Mouse (Mus musculus) left cerebral cortex, postnatal 14 days (tissue): ENCODE data around the gene Gm884. TPM values are rescaled to one million over a fixed set of nuclear protein-coding genes. Genes with fewer than 3 reads are reported as not detected.
A peak's percentile ranks its signal among the peaks of the same experiment; 100 is the strongest.
"Not testable (repeated sequence)": the region's sequence is repeated elsewhere in the genome, so short reads cannot be mapped to it uniquely, and the experiment has no call there.

Experiments
- DNase-seq, 2 experiments: peaks; one replicate each; pipeline ENCODE4 v3.0.0; 2021 to 2022; ENCODE audit warnings: low spot score in 2 of 2, mixed read lengths in 1 of 2
- intact Hi-C: fragments of 180-260 bp; cut with DNase I; formaldehyde crosslinking; loops from one replicate; pipeline ENCODE4 v1.15.1; 2025
- total RNA-seq, 2 experiments: library from RNA; stranded (reverse); gene quantifications; 2 replicates each; pipeline ENCODE4 v1.2.3; 2021

Gene Gm884
- total RNA-seq, 2 experiments from 2014 or later: 0.04 TPM; not detected in 1

DNA sequence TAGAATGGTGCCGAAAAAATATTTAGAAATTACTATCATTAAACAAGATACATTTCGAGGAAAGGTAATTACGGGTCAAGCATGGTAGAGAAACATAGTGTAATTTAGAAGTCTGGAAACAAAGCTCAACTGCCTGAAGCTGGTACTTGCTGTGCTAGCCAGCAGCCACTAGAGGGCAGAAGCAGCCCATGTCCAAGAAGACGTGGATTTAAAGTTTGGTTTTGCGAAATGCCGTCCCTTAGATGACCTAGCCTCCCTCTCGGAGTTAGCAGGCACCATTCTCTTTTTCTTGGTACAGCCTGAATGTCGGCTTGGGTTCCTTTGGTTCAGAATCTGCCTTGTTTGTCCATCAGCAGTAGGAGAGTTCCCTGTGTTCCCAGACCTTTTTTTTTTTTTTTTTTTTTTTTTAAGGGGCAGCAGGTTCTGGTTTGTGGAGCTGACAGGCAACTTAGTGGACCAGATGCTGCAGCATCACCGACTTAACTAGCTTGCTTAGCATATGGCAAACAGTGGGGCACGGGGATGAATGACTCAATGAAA lies 18.5 kb upstream of the Gm884 start:
- peak; percentile 69 to 80 for DNase-seq
- intact Hi-C loops: loop anchor here (2.0 to 5.0 kb wide), 3 partner anchors 35 to 273 kb away; no protein-coding TSS in a partner anchor

DNA sequence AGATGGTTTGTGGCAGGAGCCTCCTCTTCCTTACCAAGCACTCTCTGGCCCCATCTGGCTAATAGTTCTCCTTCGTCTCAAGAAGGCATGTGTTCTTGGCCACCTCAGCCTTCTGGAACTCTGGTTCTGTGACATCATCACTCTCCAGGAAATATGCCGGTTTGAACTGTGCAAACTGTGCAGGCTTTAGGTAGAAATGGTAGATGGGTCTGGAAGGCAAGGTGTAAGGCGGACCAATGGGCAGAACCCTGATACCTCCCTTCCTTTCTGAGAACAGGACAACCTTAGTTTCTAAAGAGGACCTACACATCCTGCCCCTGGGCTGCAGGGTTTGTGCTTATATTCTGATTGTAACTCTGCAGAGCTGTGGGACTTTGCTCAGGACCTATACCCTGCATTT lies 17.9 kb upstream of the Gm884 start, which contains the start of gene Lyzl6:
TSS of gene Lyzl6 (minus strand) at position 101 of the 400 bp plus-strand sequence.
- intact Hi-C loops: loop anchor here (2.0 to 5.0 kb wide), 3 partner anchors 36 to 274 kb away; no protein-coding TSS in a partner anchor
- DNase-seq: no peak

DNA sequence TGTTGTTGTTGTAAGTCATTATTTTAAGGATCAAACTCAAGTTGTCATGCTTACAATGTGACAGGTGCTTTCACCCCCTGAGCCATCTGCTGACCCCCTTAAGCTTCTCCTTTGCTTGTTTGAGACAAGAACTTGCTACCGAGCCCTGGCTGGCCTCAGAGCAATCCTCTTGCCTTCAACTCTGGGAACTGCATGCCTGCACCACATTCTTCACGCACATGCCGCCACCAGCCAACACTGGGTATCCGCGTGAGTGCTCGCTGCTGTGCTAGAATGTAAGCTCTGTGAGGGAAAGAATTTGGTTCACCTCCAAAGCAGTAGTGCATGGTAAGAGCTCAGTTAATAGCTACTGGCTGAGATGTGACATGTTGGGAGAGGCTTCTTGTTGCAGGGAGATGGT lies 15.3 kb upstream of the Gm884 start:
- intact Hi-C loops: loop anchor here (5.0 kb wide), 1 partner anchor 276 kb away; no protein-coding TSS in a partner anchor
- no peak for DNase-seq

DNA sequence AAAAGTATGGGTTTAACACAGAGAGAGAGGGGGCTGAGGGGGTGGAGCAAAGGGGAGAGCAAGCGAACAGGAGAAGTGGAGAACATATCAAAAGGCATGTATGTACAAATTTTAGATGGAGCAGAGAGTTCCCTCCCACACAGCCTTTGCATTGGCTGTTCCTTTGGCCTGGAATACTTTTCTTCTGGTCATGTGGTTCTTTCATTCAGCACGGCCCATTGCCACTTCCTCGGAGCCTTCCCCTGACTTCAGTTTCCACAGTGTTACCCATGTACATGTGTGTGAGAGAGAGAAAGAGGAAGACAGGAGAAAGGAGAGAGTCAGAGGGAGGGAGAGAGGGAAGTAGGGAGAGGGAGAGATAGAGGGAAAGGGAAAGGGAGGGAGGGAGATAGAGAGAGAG lies 14.5 kb upstream of the Gm884 start:
- intact Hi-C loops: loop anchor here (5.0 kb wide), 1 partner anchor 277 kb away; no protein-coding TSS in a partner anchor
- DNase-seq: no peak

DNA sequence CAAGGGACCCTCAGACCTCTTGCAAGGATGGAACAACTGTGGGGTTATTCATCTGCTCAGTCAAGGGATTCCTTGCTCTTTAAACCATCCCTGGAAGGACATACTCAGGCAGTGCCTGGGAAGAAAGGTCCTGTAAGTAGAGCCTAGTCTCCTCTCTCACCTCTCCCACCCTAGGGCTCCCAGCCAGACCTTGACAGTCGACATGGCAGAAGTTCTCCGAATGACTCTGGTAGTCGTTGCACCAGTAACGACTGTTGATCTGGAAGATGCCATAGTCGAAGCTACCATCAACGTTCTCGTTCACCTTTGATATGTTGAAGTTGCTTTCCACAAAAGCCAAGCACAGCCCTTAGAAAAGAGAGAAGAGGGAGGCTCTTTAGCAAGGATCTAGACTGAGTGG lies 13.9 kb upstream of the Gm884 start:
- intact Hi-C loops: loop anchor here (5.0 kb wide), 1 partner anchor 277 kb away; no protein-coding TSS in a partner anchor
- no peak for DNase-seq

DNA sequence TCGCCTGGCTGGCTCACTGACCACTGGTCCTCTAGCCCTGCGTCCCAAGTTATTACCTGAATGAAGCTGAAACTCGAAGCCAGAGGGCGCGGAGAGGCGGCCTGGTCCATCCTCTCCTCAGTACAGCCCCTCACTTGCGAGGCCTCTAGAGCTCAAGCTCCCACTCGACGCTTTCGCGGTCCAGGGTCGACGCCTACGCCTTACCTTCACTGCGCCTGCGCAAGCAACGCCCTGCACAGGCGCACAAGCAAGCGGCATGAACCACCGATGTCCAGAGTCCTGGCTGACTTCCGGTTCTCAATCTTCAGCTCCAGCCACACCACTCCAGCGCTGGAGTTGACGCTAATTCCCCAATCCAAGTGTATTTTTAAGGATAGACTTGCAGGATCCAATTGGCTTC lies 6.5 kb upstream of the Gm884 start:
- intact Hi-C loops: no loop called here
- no peak for DNase-seq

DNA sequence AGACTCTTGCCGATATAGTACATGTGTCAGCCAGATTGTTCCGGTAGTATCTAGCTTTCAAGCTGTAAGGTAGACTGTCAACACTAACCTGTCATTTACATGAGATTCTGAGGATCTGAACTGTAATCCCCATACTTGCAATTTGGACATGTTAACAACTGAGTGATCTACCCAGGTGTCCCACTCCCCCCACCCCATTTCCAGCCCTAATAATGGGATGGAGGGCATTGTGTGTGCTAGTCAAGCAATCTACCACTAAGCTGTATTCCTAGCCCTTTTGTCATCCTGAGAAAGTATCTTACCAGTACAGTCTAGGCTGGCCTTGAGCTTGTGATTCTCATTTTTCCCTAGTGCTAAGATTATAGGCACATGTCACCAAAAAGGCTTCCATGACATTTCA lies 10.2 kb downstream of the Gm884 start:
- intact Hi-C loops: no loop called here
- DNase-seq: no peak

DNA sequence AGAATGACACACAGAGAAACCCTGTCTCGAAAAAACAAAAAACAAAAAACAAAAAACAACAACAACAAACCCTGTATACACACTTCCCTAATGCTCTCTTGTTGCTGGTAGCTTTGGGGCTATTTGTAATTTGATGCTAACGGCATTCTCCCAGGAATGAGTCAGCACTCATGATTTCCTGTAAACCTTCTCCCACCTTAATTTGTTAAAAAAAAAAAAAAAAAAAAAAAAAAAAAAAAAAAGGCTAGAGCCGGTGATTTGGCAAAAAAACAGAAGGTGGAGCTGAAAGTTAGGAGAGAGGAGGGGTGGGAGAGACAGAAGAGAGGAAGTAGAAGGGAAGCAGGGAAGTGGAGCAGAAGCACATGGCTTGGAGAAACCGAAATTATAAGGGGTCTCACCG lies 14.3 kb downstream of the Gm884 start:
- intact Hi-C loops: no loop called here
- DNase-seq: no peak

DNA sequence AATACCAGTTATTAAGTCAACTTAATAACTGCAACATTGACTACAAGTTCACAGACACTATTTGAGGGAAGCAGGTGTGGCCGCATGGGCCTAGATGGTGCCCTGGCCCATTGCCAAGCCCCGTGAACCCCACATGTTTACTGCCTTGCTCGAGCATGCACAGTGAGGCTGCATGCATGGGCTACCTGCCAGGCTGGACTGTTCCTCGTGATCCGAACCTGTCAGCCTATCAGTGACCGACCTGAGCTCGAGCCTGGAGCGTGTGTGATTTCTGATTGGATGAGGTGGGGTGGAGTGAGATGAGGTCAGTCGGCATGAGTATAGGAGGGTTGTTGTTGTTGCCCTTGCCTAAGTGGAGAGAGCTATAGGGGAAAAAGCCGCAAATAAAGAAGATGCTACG lies 42.6 kb downstream of the Gm884 start:
- intact Hi-C loops: no loop called here
- DNase-seq: no peak

DNA sequence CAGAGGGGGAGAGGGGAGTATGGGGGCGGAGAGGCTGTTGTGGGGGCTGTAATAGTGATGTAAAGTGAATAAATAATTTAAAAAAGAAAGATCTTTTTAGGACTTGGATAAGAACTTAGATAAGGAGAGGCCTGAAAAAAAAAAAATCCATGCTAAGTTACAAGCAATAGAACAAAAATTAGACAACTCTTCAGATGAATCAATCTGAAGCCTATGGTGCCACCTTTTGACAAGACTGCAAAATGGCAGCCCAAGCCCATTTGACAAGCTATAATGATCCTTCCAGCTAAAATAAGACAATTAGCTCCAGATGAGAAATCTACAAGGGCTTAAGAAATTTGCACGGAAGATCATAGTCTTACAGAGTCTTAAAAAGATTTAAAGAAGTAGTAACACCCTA lies 64.9 kb downstream of the Gm884 start:
- DNase-seq: peak; percentile 18 to 36
- intact Hi-C loops: loop anchor here (5.0 to 10.0 kb wide), 2 partner anchors 131 to 199 kb away; no protein-coding TSS in a partner anchor

DNA sequence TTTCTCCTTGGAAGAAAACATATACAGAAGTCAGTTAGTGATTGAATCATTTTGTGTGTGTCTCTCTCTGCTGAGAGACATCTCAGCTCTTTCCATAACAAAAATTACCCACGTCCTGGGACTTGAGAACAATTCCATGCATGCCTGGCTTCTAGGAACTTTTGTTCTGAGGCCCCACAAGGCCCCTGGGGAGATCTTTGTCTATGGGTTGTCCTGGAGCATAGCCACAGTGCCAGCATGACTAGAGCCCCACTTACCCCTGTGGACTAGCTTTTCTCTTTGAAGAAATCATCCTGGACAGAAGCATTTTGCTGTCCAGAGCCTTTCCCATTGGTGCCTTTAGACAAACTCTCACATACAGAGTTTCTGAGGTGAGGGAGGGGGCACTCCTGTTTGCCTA lies 86.0 kb downstream of the Gm884 start:
- intact Hi-C loops, DNase-seq: not testable (repeated sequence)

DNA sequence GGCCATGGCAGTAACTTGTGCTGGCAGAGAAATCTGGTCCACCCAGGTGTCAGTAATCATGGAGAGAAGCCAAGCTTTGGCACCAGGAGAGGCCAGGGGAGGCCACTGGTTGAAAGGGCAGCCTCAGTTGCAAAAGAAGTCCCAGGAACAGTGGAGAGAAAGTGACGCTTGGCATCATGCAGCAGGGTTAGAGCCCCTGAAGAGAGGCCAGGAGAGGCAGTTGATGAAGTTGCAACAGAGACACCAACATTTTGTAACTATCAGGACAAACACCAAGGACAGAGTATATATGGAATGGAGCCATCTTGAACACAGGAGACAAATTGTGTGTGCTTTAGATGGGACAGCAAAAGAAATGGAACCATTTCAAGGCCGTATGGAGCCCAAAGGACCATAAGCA lies 108.8 kb downstream of the Gm884 start:
- intact Hi-C loops: no loop called here

DNA sequence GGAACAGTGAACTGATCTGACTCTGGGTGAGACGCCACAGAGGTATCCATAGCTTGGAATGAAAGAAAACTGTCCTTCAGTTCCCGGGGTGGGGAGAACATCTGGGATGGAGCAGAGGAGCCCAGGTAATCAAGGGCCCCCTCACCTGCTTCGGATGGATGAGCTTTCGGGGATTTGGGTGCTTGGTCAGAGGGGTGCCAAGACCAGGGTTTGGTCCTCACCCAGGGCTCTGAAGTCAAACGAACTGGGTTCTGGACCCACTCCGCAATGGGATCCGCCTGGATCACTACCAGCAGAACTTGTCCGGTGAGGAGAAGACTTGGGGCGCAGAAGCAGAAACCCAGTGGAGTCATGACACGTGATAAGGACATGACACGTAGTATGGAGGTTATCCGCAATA lies 116.4 kb downstream of the Gm884 start, which contains the start of gene Lrrc37a:
TSS of gene Lrrc37a (minus strand) at position 101 of the 400 bp plus-strand sequence.
- no peak for DNase-seq
- intact Hi-C loops: no loop called here

More for the DNA sequence above, 108.8 kb downstream of the Gm884 start:
- no peak for DNase-seq

Other genes starting within 250 kb of the Gm884 start
- gene Plekhm1, start 208.5 kb downstream of the Gm884 start, total RNA-seq: 10 to 100 TPM; 15.5 to 16.9 TPM
- gene Lrrc37a, start 116.5 kb downstream of the Gm884 start, total RNA-seq: not detected
- gene Lyzl6, start 17.8 kb upstream of the Gm884 start, total RNA-seq: not detected
- 100 to 1,000 TPM; 114 to 120 TPM for gene Rprml, start 28.4 kb upstream of the Gm884 start, total RNA-seq
- gene Gosr2, start 76.8 kb upstream of the Gm884 start, total RNA-seq: 10 to 100 TPM; 70.9 to 77.0 TPM
- under 1 TPM in 1 of 2 experiments, not detected in 1; 0.06 TPM for gene Wnt9b, start 128.7 kb upstream of the Gm884 start, total RNA-seq
- gene Wnt3, start 153.0 kb upstream of the Gm884 start, total RNA-seq: under 1 TPM; 0.82 to 0.83 TPM